Mouse (Mus musculus) adrenal gland, postnatal 14 days (tissue): ENCODE results near the gene Ruvbl2. TPM values are rescaled to one million over a fixed set of nuclear protein-coding genes. Genes with fewer than 3 reads are reported as not detected.
A peak's percentile ranks its signal among the peaks of the same experiment; 100 is the strongest.
"Not testable (repeated sequence)": the region's sequence is repeated elsewhere in the genome, so short reads cannot be mapped to it uniquely, and the experiment has no call there.

Experiments used
- DNase-seq: peaks from one replicate; pipeline ENCODE4 v3.0.0; 2021; ENCODE audit warnings: mixed read lengths
- long read RNA-seq, 2 experiments: library from polyadenylated mRNA; stranded (forward); transcript quantifications; one replicate each; pipeline ENCODE4 v2.0.0; 2021
- total RNA-seq: library from RNA; stranded (reverse); gene quantifications from 2 replicates; pipeline ENCODE4 v1.2.3, GENCODE M21; 2021

Ruvbl2 gene
- 55.5 and 62.8 TPM in 2 replicates for total RNA-seq
- long read RNA-seq, experiment 1, transcript Ruvbl2-201 (15 exons, 1,834 nt), result major isoform, 96 of 130 reads
- long read RNA-seq, experiment 1, partial matches to known transcripts, result 25 of 130 reads
- long read RNA-seq, experiment 1, other reads (novel, unspliced or antisense), result 9 of 130 reads
- long read RNA-seq, experiment 2, transcript Ruvbl2-201 (15 exons, 1,834 nt), result major isoform, 65 of 95 reads
- long read RNA-seq, experiment 2, partial matches to known transcripts, result 22 of 95 reads
- long read RNA-seq, experiment 2, other reads (novel, unspliced or antisense), result 8 of 95 reads

DNA sequence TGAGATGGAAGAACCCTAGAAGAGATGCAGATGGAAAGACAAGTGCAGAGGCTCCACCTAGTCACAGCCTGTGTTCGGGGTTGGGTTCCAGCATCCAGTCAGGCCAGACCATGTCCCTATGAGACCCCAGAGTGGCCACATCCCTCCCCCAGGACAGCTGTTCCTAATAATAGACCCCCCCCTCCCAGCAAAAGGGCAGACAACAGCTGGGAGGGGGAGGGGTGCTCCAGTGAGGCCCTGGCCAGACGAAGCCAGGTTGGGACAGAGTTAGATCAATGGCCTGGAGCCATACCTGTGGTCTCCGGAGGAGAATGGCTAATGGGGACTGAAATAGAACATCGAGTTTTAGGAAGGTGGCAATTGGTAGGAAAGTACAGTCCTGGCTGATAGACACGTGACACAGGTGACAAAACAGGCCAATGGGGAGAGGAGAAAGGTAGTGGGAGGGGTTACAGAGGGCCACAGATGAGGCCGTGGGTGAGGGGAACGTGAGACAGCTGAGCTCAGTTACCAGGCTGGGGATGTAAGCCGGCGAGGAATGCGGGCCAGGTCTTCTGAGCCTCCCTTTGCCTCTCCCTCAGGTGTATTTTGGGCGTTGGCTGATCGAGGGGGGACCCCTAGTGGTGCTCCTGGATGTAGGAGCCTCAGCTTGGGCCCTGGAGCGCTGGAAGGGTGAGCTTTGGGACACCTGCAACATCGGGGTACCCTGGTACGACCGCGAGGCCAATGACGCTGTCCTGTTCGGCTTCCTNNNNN, at the start of gene Ruvbl2:
Gene Ruvbl2 (minus strand): TSS at position 576 of the 756 bp plus-strand sequence.
- DNase-seq, result no peak

- no peak for DNase-seq
Observed at GRCm38 (mm10) chr7:45486761-45487415, 49.0 kb upstream of the Ruvbl2 start, which contains the start of gene Gm45808. Gene Gm45808, minus strand, starts transcription at chr7:45486811.

- DNase-seq, result no peak
Observed at GRCm38 (mm10) chr7:45486158-45486557, 48.3 kb upstream of the Ruvbl2 start.

- not testable (repeated sequence) for DNase-seq
Observed at GRCm38 (mm10) chr7:45484985-45485384, 47.1 kb upstream of the Ruvbl2 start.

DNA sequence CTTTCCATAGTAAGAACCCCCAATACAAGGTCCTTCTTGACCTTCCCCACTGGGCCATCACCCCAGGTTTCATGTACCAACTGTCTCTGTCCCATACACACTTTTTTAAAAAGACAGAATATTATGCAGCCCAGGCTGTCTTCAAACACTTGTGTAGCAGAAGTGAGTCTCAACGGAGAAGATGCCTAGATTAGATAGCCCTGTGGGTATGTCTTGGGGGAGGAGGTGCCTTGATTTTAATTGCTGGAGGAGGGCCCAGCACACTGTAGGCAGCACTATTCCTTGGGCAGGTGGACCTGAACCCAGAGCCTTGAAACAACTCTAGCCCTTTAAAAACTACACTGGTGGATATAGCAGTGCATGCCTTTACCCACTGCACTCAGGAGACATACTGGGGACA, 44.3 kb upstream of the Ruvbl2 start:
- no peak for DNase-seq

GRCm38 (mm10) chr7:45481374-45481927, 43.6 kb upstream of the Ruvbl2 start, which contains the start of gene Tulp2:
Gene Tulp2, plus strand, starts transcription at chr7:45481877.
- peak; percentile 71 for DNase-seq

GRCm38 (mm10) chr7:45480310-45480709, 42.4 kb upstream of the Ruvbl2 start:
- DNase-seq, result not testable (repeated sequence)

GRCm38 (mm10) chr7:45478774-45479173, 40.9 kb upstream of the Ruvbl2 start:
- no peak for DNase-seq

DNA sequence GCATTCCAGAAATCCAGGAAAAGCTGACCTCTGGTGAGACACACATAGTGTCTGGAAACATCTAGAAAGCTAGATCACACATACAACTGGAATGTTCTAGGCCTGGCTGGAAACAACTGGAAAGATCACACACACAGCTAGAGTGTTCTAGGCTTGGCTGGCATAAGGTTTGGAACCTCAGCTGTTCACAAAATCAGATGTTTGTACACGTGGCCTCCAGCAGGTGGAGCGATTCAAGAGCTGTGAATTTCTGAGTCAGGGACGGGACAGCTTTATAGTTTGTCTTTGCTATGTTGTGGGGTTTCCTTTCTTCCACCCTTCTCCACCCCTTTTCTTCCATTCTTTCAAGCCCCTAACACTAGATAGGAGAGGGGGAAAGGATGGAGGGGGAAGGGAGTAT, 39.1 kb upstream of the Ruvbl2 start:
- DNase-seq, result peak; percentile 75

GRCm38 (mm10) chr7:45476453-45476852, 38.6 kb upstream of the Ruvbl2 start:
- DNase-seq, result no peak

DNA sequence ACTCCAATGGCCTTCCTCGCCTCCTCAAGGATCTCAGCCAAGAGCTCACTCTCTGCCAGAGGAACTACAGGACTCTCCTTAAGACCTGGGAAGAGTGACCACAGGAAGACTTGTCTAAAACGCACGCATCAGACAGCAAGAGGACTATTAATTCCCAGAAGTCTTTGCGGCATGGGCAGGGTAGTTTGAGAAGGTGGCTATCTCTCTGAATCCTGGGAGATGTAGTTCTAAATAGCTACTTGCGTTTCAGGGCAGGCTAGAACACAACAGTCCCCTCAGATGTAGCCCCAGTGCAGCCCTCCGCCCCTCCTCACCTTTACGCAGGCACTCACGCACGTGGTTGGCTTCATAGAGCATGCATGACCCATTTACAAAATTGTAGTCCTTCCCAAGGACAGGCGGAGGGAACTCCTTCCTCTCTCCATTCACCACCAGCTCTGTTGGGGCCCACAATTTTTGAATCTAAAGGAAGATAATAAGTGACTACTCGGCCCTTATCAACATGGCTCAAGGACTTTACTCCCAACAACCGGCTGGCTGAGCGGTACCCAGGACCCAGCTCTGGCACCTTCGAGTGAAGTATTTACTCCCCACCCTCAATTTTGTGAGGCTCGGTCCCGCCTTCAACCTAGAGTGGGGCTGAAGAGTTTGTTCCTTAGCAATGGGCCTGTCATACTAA, 37.5 kb upstream of the Ruvbl2 start:
- peak; percentile 53 for DNase-seq

- peak; percentile 77 for DNase-seq
Observed at GRCm38 (mm10) chr7:45470869-45471268, 33.0 kb upstream of the Ruvbl2 start.

GRCm38 (mm10) chr7:45467090-45467670, 29.3 kb upstream of the Ruvbl2 start:
- no peak for DNase-seq

DNA sequence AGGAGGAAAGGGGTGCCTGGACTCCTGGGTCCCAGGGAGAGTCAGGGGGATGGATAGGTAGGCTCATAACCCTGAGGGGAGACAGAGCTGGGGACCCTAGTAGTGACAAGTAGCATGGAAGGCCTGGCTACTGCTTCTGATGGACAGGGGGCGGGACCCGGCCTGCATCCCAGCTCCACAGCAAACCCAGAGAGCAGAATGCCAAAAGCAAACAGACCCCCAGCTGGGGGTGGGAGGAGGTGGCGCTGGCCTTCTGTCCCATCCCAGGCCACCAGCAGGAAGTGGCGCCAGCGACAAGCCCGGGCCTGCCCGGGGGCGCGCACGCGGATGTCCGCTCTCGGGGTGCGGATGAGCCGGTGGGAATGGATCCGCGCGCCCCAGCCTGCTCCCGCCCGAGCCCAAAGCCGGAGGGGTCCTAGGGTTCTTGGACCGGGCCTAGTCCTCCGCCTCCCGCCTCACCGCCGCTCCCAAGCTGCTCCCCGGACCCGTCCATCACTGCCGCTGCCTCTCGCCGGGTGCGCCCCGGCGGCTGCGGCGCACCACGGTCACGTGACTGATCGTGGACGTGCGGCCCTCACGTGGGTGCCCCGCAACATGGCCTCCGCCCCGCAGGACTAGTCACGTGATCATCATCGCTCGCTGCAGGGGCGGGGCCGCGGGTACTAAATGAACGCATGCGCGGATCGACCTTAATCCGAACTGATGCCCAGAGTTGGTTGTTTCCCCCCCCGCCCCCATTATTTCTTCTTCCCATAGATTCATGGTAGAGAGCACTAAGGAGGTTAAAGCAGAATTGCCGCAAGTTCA, 28.6 kb upstream of the Ruvbl2 start, which contains the start of gene Bax:
Gene Bax (minus strand): TSS at position 616 of the 807 bp plus-strand sequence.
- DNase-seq, result peak; percentile 97

DNA sequence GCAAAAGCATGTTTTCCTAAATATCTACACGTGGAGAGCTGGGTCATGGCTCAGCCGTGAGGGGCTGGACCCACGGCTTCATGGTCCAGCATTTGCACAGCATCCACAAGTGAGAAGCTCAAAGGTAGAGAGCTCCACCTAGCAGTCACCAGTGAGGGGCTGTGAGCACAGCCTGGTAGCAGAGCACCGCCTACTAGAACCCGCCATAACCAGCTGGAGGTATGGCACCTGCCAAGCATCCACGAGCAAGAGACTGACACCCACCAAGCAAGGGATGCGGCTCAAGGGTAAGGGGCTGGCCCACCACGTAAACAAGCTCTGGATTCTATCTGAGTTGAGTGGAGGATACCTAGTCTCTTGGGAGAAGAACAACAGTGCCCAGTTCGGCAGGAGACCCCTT, 27.7 kb upstream of the Ruvbl2 start:
- DNase-seq, result no peak

- no peak for DNase-seq
Observed at GRCm38 (mm10) chr7:45465112-45465511, 27.2 kb upstream of the Ruvbl2 start.

DNA sequence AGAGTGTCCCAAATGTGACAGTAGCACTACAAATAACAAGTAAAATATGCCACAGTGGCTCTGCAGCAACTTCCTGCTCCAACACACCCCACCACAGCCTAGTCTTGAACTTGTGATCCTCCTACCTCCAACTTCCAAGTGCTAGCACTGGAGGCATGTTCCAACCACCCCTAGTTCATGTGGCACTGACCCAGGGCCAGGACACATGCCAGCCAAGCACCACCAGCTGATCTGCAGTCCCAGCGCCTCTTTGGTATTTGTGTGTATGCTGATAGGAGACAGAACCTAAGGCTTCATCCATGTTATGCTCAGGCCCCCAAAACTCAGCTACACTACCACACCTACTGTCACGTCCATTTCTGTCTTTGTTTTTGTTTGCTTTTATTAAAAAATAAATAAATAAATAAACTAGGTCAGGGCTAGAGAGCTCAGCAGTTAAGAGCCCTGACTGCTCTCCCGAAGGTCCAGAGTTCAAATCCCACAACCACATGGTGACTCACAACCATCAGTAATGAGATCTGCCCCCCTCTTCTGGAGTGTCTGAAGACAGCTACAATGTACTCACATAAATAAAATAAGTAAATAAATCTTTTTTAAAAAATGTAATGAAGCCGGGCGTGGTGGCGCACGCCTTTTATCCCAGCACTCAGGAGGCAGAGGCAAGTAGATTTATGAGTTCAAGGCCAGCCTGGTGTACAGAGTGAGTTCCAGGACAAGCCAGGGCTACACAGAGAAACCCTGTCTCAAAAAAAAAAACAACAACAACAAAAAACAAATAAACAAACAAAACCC, 26.3 kb upstream of the Ruvbl2 start:
- no peak for DNase-seq

GRCm38 (mm10) chr7:45462868-45463267, 25.0 kb upstream of the Ruvbl2 start:
- not testable (repeated sequence) for DNase-seq

- no peak for DNase-seq
Observed at GRCm38 (mm10) chr7:45462325-45462724, 24.4 kb upstream of the Ruvbl2 start.

DNA sequence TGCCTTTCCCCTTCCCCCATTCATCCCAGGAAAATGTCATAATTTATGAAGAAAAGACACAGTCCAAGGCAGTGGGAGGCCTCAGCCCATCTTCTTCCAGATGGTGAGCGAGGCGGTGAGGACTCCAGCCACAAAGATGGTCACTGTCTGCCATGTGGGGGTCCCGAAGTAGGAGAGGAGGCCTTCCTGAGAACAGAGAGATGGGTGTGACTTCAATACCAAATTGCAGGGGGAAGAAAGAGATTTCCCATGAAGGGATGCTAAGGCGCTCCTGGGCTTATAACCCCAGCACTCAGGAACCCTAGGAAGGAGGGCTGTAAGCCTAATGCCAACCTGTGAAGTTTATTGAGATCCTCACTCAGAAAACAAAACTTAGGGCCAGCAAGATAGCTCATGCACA, 23.9 kb upstream of the Ruvbl2 start:
- DNase-seq, result no peak
